Mouse (Mus musculus) limb, embryonic 11.5 days (tissue): ENCODE measurements at regions not wholly inside any gene's neighbourhood (a gene's known extent, or its start where the extent isn't known, plus 50 kb on each side); places are given as distances from the start of the nearest gene placed in this dataset.

Experiments
- ATAC-seq: fragments of 200-750 bp; cut with Nextera tagmentation; 2 replicates; pipeline ENCODE4 v1.8.0; 2017; ENCODE audit warnings: low read depth; ENCODE audit not compliant: insufficient number of reproducible peaks, low FRiP score, low TSS enrichment
- DNase-seq: peaks from one replicate; pipeline ENCODE4 v3.0.0-alpha.2; 2015; ENCODE audit warnings: low spot score
- H3K27ac ChIP-seq: fragments of 300-500 bp; sonication (generic); replicated peaks from 2 replicates; pipeline ENCODE4 v1.5.1; 2014; ENCODE audit warnings: low read depth, mild to moderate bottlenecking, low read length
- H3K27me3 ChIP-seq: fragments of 300-500 bp; sonication (generic); 2 replicates; pipeline ENCODE4 v1.6.1; 2014; ENCODE audit warnings: mild to moderate bottlenecking, low read length, mixed read lengths; ENCODE audit not compliant: control insufficient read depth, insufficient read depth
- H3K36me3 ChIP-seq: fragments of 300-500 bp; sonication (generic); 2 replicates; pipeline ENCODE4 v1.6.1; 2014; ENCODE audit warnings: mild to moderate bottlenecking, low read length, moderate library complexity, mixed read lengths; ENCODE audit not compliant: control insufficient read depth, insufficient read depth
- H3K4me1 ChIP-seq: fragments of 300-500 bp; sonication (generic); 2 replicates; pipeline ENCODE4 v1.6.1; 2014; ENCODE audit warnings: low read length, mixed read lengths; ENCODE audit not compliant: control insufficient read depth, insufficient read depth
- H3K4me2 ChIP-seq: fragments of 300-500 bp; sonication (generic); 2 replicates; pipeline ENCODE4 v1.6.1; 2014; ENCODE audit warnings: low read depth, mild to moderate bottlenecking, moderate library complexity; ENCODE audit not compliant: severe bottlenecking
- H3K4me3 ChIP-seq: fragments of 300-500 bp; sonication (generic); 2 replicates; pipeline ENCODE4 v1.5.1; 2014; ENCODE audit warnings: low read depth, low read length
- H3K9ac ChIP-seq: fragments of 300-500 bp; sonication (generic); 2 replicates; pipeline ENCODE4 v1.6.1; 2014; ENCODE audit warnings: mild to moderate bottlenecking, low read length
- H3K9me3 ChIP-seq: fragments of 300-500 bp; sonication (generic); 2 replicates; pipeline ENCODE4 v1.6.1; 2016; ENCODE audit warnings: low read length; ENCODE audit not compliant: control insufficient read depth
- WGBS: fragments of 180-500 bp; shearing (Covaris S2); extraction: QIAGEN DNeasy Blood & Tissue Kit; methylation state at CpG from one replicate; pipeline ENCODE4 v1.1.7; 2014; 5-methylcytosine and 5-hydroxymethylcytosine counted together

DNA sequence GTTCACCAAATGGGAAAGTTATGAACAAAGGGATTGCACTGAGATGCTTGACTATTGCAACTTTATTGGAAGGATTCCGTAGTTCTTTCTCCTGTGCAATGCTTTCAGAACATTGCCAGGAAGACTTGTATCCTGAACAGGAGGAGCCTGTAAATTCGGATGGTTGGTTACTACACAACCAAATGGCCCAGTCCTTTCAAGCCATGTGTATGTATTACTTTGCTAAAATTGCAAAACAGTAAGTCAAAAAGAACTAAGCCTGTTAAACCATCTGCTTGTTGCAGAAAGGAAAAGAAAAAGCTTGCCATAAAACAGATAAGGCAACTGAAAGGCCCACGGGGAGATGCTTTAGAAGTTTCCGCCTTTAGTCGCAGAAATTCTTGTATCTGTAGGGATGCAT, 124.5 kb upstream of the Ccng1 start:
- no peak overlapping the region for H3K9ac ChIP-seq
- no peak for ATAC-seq

DNA sequence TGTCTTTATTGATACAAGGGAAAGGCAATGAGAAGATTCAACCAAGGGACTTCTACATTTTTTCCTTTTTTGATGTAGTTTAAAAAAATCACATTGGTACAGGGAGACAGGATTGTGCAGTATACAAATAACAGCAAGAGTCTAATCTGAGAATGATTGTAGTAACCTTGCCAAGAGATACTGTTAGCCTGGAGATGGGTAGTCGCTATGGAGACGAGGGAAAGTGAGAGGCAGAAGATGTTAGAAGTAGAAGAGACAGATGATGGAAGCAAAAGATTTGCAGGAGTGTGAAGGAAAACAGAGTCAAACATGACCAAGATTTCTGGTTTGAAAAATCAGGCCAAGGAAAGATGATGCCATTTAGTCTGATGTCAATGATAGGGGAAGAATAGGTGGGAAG, 117.9 kb upstream of the Ccng1 start:
- H3K4me1 ChIP-seq = no peaks in the 10 kb centered on the region
- H3K4me3 ChIP-seq = no peak overlapping the region
- H3K27me3 ChIP-seq = no peaks in the 10 kb centered on the region
- H3K9ac ChIP-seq = no peak overlapping the region
- H3K9me3 ChIP-seq = no peaks in the 10 kb centered on the region
- H3K27ac ChIP-seq = no peak overlapping the region
- H3K36me3 ChIP-seq = no peaks in the 10 kb centered on the region
- H3K4me2 ChIP-seq = no peak overlapping the region
- ATAC-seq (no peak), DNase-seq (no peak)
- 89% methylated on average over 2 of the region's 2 CpGs for WGBS

More for the DNA sequence above, 124.5 kb upstream of the Ccng1 start:
- H3K4me2 ChIP-seq = no peak overlapping the region
- no peaks in the 10 kb centered on the region for H3K36me3 ChIP-seq
- 88% methylated on average over 5 of the region's 5 CpGs for WGBS
- no peak for DNase-seq
- H3K27me3 ChIP-seq = no peaks in the 10 kb centered on the region
- H3K4me1 ChIP-seq = no peaks in the 10 kb centered on the region
- no peaks in the 10 kb centered on the region for H3K9me3 ChIP-seq
- H3K27ac ChIP-seq = no peak overlapping the region
- H3K4me3 ChIP-seq = no peak overlapping the region

DNA sequence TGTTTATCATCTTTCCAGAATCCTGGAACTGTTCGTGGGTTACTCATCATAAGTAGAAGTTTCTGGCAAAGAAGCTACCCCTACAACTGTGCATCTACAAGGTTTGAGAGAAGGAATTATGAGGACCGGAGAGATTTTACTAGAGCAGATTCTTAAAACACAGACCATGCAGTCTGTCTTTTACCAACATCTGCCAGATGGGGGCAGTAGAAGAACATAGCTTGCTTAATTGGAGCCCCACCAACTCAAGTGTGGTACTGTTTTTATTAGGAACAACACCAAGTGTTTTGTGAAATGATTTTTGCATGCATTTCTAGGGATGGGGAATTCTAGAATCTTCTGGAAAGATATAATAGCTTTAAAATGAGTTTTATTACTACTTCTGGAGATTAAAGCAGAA, 110.6 kb upstream of the Ccng1 start:
- Histone ChIP-seq H3K9ac (no peak overlapping the region), H3K36me3 (no peaks in the 10 kb centered on the region), H3K9me3 (no peaks in the 10 kb centered on the region), H3K4me2 (no peak overlapping the region), H3K4me1 (no peaks in the 10 kb centered on the region), H3K4me3 (no peak overlapping the region), H3K27ac (no peak overlapping the region), H3K27me3 (no peaks in the 10 kb centered on the region)
- ATAC-seq (no peak), DNase-seq (peak; percentile 68)
- 30% methylated on average over 2 of the region's 2 CpGs for WGBS

DNA sequence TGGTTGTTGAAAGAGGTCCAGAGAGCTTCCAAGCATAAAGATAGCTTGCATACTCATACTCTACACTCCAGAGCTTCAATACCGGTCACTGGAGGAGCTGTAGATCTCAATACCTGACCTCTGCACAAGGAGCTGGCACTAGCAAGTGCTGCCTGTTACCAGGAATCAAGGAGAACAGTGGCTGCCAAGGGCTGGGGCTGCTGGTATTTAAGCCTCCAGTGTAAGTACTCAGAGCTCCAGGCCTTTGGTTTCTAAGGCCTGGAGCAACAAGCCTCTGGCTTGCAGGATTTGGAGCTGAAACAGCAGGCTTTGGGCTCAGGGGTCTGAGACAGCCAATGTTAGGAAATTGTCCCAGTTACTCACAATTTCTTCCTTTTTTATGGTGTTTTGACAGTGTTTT, 96.2 kb upstream of the Ccng1 start:
- no peaks in the 10 kb centered on the region for H3K27me3 ChIP-seq
- no peaks in the 10 kb centered on the region for H3K9me3 ChIP-seq
- no peak overlapping the region for H3K4me2 ChIP-seq
- no peaks in the 10 kb centered on the region for H3K4me1 ChIP-seq
- no peak overlapping the region for H3K9ac ChIP-seq
- 85% methylated on average over 1 of the region's 1 CpGs for WGBS
- no peaks in the 10 kb centered on the region for H3K36me3 ChIP-seq
- H3K4me3 ChIP-seq = no peak overlapping the region
- no peak overlapping the region for H3K27ac ChIP-seq
- DNase-seq = no peak
- no peak for ATAC-seq

DNA sequence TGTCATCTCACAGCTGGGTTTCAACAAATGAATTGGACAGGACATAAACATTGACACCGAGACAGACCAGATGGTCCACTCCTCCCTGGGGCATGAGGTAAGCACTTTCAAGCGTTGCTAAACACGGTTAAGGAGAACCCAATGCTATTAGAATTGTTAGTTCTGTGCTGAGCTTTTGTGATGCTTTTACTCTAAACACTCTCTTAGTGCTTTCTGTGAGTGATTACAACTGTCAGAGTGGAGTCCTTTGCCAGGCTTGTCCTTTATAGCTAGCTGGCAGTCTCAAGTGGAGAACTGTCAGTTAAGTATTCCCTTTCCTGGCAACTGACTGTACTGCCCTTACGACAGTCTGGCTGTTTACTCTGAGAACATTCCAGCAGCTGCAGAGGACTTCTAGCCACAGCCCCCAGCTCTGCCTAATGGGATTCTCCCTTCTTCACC, 95.6 kb upstream of the Ccng1 start:
- DNase-seq (no peak), ATAC-seq (no peak)
- Histone ChIP-seq H3K9ac (no peak overlapping the region), H3K27me3 (no peaks in the 10 kb centered on the region), H3K36me3 (no peaks in the 10 kb centered on the region), H3K27ac (no peak overlapping the region), H3K4me2 (no peak overlapping the region), H3K9me3 (no peaks in the 10 kb centered on the region), H3K4me3 (no peak overlapping the region), H3K4me1 (no peaks in the 10 kb centered on the region)
- 36% methylated on average over 4 of the region's 4 CpGs for WGBS

DNA sequence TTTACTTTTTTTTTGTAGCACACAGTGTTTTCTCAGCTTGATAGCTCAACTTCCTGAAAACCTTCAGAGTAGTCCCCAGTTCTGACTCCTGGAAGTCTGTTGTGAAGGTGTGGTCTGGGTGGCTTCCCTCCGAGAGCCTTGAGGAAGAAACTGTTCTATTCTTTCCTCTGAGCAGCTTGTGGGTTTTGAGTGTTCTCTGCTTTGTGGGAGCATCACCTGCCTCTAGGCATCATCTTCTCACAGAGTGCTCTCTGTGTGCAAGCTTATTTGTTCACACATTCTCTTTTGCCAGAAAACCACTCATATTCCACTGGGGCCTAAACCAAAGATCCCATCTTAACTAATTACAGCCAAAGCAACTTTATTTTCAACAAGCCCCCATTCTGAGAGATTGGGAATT, 91.5 kb upstream of the Ccng1 start:
- Histone ChIP-seq H3K9ac (no peak overlapping the region), H3K4me2 (no peak overlapping the region), H3K27ac (no peak overlapping the region), H3K4me1 (no peaks in the 10 kb centered on the region), H3K36me3 (no peaks in the 10 kb centered on the region), H3K4me3 (no peak overlapping the region), H3K9me3 (no peaks in the 10 kb centered on the region), H3K27me3 (no peaks in the 10 kb centered on the region)
- DNase-seq (no peak), ATAC-seq (no peak)
- 93% methylated on average over 1 of the region's 1 CpGs for WGBS

DNA sequence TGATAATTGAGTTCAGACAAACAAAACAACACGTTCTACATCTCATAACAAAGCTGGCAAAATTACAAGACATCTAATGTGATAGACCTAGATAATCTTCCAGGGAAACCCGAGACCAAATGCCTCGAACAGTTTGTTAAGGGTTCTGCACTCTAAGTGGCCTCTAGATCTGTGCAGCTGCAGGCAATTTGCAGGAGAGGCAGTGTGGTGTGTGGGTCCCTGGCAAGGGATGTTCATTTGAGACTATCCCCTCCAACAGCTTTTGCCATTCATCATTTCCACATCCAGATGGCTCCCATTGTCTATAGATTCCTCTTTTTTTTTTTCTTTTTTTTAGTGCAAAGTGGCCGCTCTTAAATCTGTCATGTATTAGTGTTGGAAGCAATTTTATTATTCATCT, 80.3 kb upstream of the Ccng1 start:
- no peak for DNase-seq
- no peaks in the 10 kb centered on the region for H3K27me3 ChIP-seq
- no peak for ATAC-seq
- H3K9ac ChIP-seq = no peak overlapping the region
- H3K4me3 ChIP-seq = no peak overlapping the region
- no peaks in the 10 kb centered on the region for H3K9me3 ChIP-seq
- H3K36me3 ChIP-seq = no peaks in the 10 kb centered on the region
- no peaks in the 10 kb centered on the region for H3K4me1 ChIP-seq
- H3K4me2 ChIP-seq = no peak overlapping the region
- 54% methylated on average over 4 of the region's 4 CpGs for WGBS
- H3K27ac ChIP-seq = no peak overlapping the region
